Comparison of ENCODE assay signal across 8 mouse cellular contexts in the genomic region with DNA sequence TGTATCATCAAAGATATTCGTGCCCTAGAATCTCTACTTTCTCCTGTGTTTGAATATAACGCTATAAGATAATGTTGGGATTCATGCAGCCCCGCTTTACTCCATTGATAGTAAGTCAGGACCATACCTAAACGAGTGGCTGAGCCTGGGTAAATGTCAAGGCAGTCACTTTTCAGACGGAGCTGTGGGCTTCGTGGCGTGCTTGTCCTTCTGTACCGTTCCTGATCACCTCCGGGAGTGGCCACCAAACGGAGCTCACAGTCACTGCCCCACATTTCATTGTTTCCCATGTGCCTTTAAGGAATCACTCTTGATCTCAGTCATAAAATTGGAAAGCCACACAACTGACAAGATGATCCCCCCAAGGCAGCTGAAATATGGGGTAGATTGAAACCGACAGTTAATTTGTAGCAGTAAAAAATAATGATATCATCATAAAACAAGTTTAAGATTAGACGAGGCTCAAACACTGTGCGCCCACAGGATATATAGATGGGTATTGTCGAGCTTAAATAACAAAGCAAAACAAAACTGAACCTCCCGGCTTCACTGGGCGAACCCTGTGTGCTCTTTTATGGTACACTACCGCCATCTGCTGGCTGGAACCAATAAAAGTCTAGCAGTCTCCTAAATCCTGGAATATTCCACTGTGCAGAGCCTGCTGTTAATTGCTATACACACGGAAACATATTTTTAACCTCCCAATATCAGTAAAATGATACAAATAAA. TPM values are rescaled to one million over a fixed set of nuclear protein-coding genes. Genes with fewer than 3 reads are reported as not detected.
DNase-seq lines count a peak whose midpoint lies in the region; ATAC-seq and TF ChIP-seq lines count a peak whose summit lies in the region.

No protein-coding gene starts in this region.

- no peaks in the 10 kb centered on the region for H3K36me3 ChIP-seq in hindbrain, embryonic 11.5 days (ENCODE audit: control insufficient read depth, insufficient read depth, low read length)
- no peaks in the 10 kb centered on the region for H3K36me3 ChIP-seq in lung, embryonic 16.5 days (ENCODE audit: control insufficient read depth, insufficient read depth, low read length)

- H3K27me3 ChIP-seq in cerebellum, adult 2 months (ENCODE audit: control insufficient read depth, insufficient read depth, low read length) = no peaks in the 10 kb centered on the region
- H3K27me3 ChIP-seq in hindbrain, embryonic 11.5 days (ENCODE audit: control insufficient read depth, insufficient read depth, low read length) = no peaks in the 10 kb centered on the region
- no peaks in the 10 kb centered on the region for H3K27me3 ChIP-seq in lung, embryonic 16.5 days (ENCODE audit: control insufficient read depth, insufficient read depth, low read depth, low read length)

- H3K4me1 ChIP-seq in cerebellum, adult 2 months (ENCODE audit: control insufficient read depth, insufficient read depth, low read length) = peaks cover 10% of the 10 kb centered on the region
- no peaks in the 10 kb centered on the region for H3K4me1 ChIP-seq in hindbrain, embryonic 11.5 days (replicated peaks; ENCODE audit: control insufficient read depth, insufficient read depth, low read length)
- H3K4me1 ChIP-seq in lung, embryonic 16.5 days (replicated peaks; ENCODE audit: control insufficient read depth, insufficient read depth, low read length) = peaks cover 7% of the 10 kb centered on the region

- peak; percentile 10 for DNase-seq in MEL-GATA-1-ER (ENCODE audit: extremely low read depth, low read depth)
- peak; percentile 87 to 91 for DNase-seq in cerebellum, adult 2 months
- DNase-seq in frontal cortex, adult 2 months (ENCODE audit: extremely low spot score in 1 of 2, low spot score in 1 of 2) = peak; percentile 79 to 96
- DNase-seq in hindbrain, embryonic 11.5 days (ENCODE audit: low spot score) = peak; percentile 92
- DNase-seq in layer of hippocampus, adult 9-11 months = peak; percentile 86
- peak; percentile 85 for DNase-seq in ovary, postnatal 14 days (ENCODE audit: low spot score)
- DNase-seq in thymus, postnatal 25 days = peak; percentile 66

- peak overlapping the region; percentile 91 for H3K27ac ChIP-seq in cerebellum, adult 2 months (ENCODE audit: insufficient read depth, low read length)
- H3K27ac ChIP-seq in hindbrain, embryonic 11.5 days (ENCODE audit: low read depth, low read length) = no peak overlapping the region; the same call in 1 of the 2 replicates
- peak overlapping the region; percentile 45 for H3K27ac ChIP-seq in lung, embryonic 16.5 days (ENCODE audit: low read length)

- H3K9me3 ChIP-seq in hindbrain, embryonic 11.5 days (ENCODE audit: control insufficient read depth, low read length) = no peaks in the 10 kb centered on the region
- no peaks in the 10 kb centered on the region for H3K9me3 ChIP-seq in lung, embryonic 16.5 days (ENCODE audit: control insufficient read depth, low read length)

- peak overlapping the region; percentile 49 for H3K4me3 ChIP-seq in cerebellum, adult 2 months (replicated peaks; ENCODE audit: insufficient read depth, low read depth, low read length)
- peak overlapping the region; percentile 6; the same call in 1 of the 2 replicates for H3K4me3 ChIP-seq in hindbrain, embryonic 11.5 days (ENCODE audit: low read depth, low read length)
- peak overlapping the region; percentile 38 for H3K4me3 ChIP-seq in lung, embryonic 16.5 days (ENCODE audit: low read length)

- peak overlapping the region; percentile 35 for H3K4me2 ChIP-seq in hindbrain, embryonic 11.5 days (replicated peaks; ENCODE audit: low read depth, low read length)
- peak overlapping the region; percentile 59 for H3K4me2 ChIP-seq in lung, embryonic 16.5 days (ENCODE audit: low read depth, low read length)

- WGBS in cerebellum, adult 2 months = 10% methylated on average over 18 of the region's 18 CpGs
- 36% methylated on average over 18 of the region's 18 CpGs for WGBS in hindbrain, embryonic 11.5 days
- 3% methylated on average over 18 of the region's 18 CpGs for WGBS in lung, embryonic 16.5 days

- TF ChIP-seq CTCF in cerebellum, adult 2 months (IDR thresholded peaks at IDR 0.05; ENCODE audit: borderline replicate concordance, insufficient read depth, low read depth, low read length) = peak; percentile 84

- ATAC-seq in hindbrain, embryonic 11.5 days (ENCODE audit: low FRiP score) = peak; percentile 93
- peak; percentile 92 for ATAC-seq in lung, embryonic 16.5 days (ENCODE audit: low read depth)

- peak overlapping the region; percentile 44; the same call in 1 of the 2 replicates for H3K9ac ChIP-seq in hindbrain, embryonic 11.5 days (ENCODE audit: low read depth, low read length)
- H3K9ac ChIP-seq in lung, embryonic 16.5 days (ENCODE audit: low read length) = peak overlapping the region; percentile 53

- no peak for TF ChIP-seq POLR2A in cerebellum, adult 2 months (IDR thresholded peaks at IDR 0.05; ENCODE audit: borderline replicate concordance, insufficient read depth, low read length)

RNA-seq across cellular contexts. Expression of gene Cavin2, which starts 44.8 kb away (rescaled TPM):
- polyA plus RNA-seq in cerebellum, adult 2 months (2012; rRNA removed) = 6.5 and 8.5 TPM in 2 replicates
- polyA plus RNA-seq in frontal cortex, adult 2 months (2012; rRNA removed) = 8.1 and 8.3 TPM in 2 replicates
- polyA plus RNA-seq in hindbrain, embryonic 11.5 days (2014; fragmentation: Nextera tagmentation; extraction: Ambion mirVana) = 4.5 and 5.0 TPM in 2 replicates
- polyA plus RNA-seq in lung, embryonic 16.5 days (2015; fragmentation: Nextera tagmentation; extraction: Ambion mirVana) = 176 and 185 TPM in 2 replicates

Comparison
In these comparisons a context has a peak if more than half of its experiments do, and no peak if none do; other contexts are left out.
1. DNase-seq: peak in every context shown above with its lines; median percentile 92 in hindbrain, embryonic 11.5 days; 89 in cerebellum, adult 2 months; 88 in frontal cortex, adult 2 months; 86 in layer of hippocampus, adult 9-11 months; 85 in ovary, postnatal 14 days; 66 in thymus, postnatal 25 days; 10 in MEL-GATA-1-ER.
2. RNA of gene Cavin2, which starts 44.8 kb away (polyA plus RNA-seq): 176 to 185 TPM in lung, embryonic 16.5 days; 8.1 to 8.3 TPM in frontal cortex, adult 2 months, 6.5 to 8.5 TPM in cerebellum, adult 2 months and 4.5 to 5.0 TPM in hindbrain, embryonic 11.5 days; every median in the first group is over 10 times any median in the second.
3. Peak in every context shown above with its lines, with median percentiles within 50 percentile points of each other: H3K4me3 ChIP-seq.